Mouse (Mus musculus): ENCODE data around the gene Vps37c. TPM values are rescaled to one million over a fixed set of nuclear protein-coding genes. Genes with fewer than 3 reads are reported as not detected.

Vps37c gene
- polyA plus RNA-seq, 1 experiment from 2014 or later = 29.3 TPM

- Histone ChIP-seq H3K9me3 (replicated peaks; ENCODE audit: control insufficient read depth, low read length) (no peaks in the 10 kb centered on the region), H3K27ac (ENCODE audit: low read length) (no peak overlapping the region)
- WGBS = 73% methylated on average over 2 of the region's 2 CpGs
These were observed 26.6 kb upstream of the Vps37c start for GRCm38 (mm10) chr19:10661919-10662318.

DNA sequence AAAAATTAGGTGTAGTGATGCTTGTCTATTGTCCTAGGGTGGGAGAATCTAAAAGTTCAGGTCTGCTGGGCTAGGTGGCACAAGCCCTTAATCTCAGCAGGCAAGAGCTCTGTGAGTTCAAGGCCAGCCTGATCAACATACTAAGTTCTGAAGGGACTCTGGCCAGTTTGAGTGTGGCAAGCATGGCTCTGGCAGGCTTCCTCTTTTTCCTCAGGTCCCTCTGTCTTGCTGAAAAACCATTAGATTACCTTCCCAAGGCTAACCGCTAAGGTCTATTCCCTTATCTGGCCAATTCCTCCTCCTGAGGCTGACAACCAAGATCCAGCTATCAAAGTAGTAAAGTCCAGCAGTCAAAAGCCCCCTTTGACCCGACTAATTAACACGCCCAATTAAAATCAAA is 25.9 kb upstream of the Vps37c start:
- WGBS = 57% methylated on average over 3 of the region's 3 CpGs
- Histone ChIP-seq H3K4me3 (ENCODE audit: low read length) (no peak overlapping the region), H3K4me1 (ENCODE audit: control insufficient read depth, insufficient read depth, low read length) (no peaks in the 10 kb centered on the region), H3K9ac (ENCODE audit: low read length) (no peak overlapping the region), H3K9me3 (replicated peaks; ENCODE audit: control insufficient read depth, low read length) (no peaks in the 10 kb centered on the region), H3K27ac (ENCODE audit: low read length) (no peak overlapping the region), H3K36me3 (ENCODE audit: control insufficient read depth, insufficient read depth) (no peaks in the 10 kb centered on the region), H3K27me3 (ENCODE audit: control insufficient read depth, insufficient read depth, low read length) (no peaks in the 10 kb centered on the region), H3K4me2 (ENCODE audit: low read depth, low read length) (no peak overlapping the region)
- ATAC-seq (replicated peaks; ENCODE audit: extremely low read depth, insufficient read depth, low FRiP score) = no peak

More at GRCm38 (mm10) chr19:10661919-10662318, 26.6 kb upstream of the Vps37c start:
- Histone ChIP-seq H3K9ac (ENCODE audit: low read length) (no peak overlapping the region), H3K4me3 (ENCODE audit: low read length) (no peak overlapping the region), H3K27me3 (ENCODE audit: control insufficient read depth, insufficient read depth, low read length) (no peaks in the 10 kb centered on the region), H3K36me3 (ENCODE audit: control insufficient read depth, insufficient read depth) (no peaks in the 10 kb centered on the region), H3K4me1 (ENCODE audit: control insufficient read depth, insufficient read depth, low read length) (no peaks in the 10 kb centered on the region), H3K4me2 (ENCODE audit: low read depth, low read length) (no peak overlapping the region)
- no peak for ATAC-seq (replicated peaks; ENCODE audit: extremely low read depth, insufficient read depth, low FRiP score)

GRCm38 (mm10) chr19:10665093-10665492 is 23.4 kb upstream of the Vps37c start:
- no peaks in the 10 kb centered on the region for H3K4me1 ChIP-seq (ENCODE audit: control insufficient read depth, insufficient read depth, low read length)
- H3K4me3 ChIP-seq (ENCODE audit: low read length) = no peak overlapping the region
- no peak for ATAC-seq (replicated peaks; ENCODE audit: extremely low read depth, insufficient read depth, low FRiP score)
- no peaks in the 10 kb centered on the region for H3K27me3 ChIP-seq (ENCODE audit: control insufficient read depth, insufficient read depth, low read length)
- no peak overlapping the region for H3K27ac ChIP-seq (ENCODE audit: low read length)
- H3K4me2 ChIP-seq (ENCODE audit: low read depth, low read length) = no peak overlapping the region
- 50% methylated on average over 3 of the region's 3 CpGs for WGBS
- no peak overlapping the region for H3K9ac ChIP-seq (ENCODE audit: low read length)
- H3K9me3 ChIP-seq (replicated peaks; ENCODE audit: control insufficient read depth, low read length) = no peaks in the 10 kb centered on the region
- no peaks in the 10 kb centered on the region for H3K36me3 ChIP-seq (ENCODE audit: control insufficient read depth, insufficient read depth)

- 18% methylated on average over 2 of the region's 2 CpGs for WGBS
- H3K4me1 ChIP-seq (ENCODE audit: control insufficient read depth, insufficient read depth, low read length) = no peaks in the 10 kb centered on the region
- no peak for ATAC-seq (replicated peaks; ENCODE audit: extremely low read depth, insufficient read depth, low FRiP score)
These were observed 23.0 kb upstream of the Vps37c start for GRCm38 (mm10) chr19:10665499-10665898.

DNA sequence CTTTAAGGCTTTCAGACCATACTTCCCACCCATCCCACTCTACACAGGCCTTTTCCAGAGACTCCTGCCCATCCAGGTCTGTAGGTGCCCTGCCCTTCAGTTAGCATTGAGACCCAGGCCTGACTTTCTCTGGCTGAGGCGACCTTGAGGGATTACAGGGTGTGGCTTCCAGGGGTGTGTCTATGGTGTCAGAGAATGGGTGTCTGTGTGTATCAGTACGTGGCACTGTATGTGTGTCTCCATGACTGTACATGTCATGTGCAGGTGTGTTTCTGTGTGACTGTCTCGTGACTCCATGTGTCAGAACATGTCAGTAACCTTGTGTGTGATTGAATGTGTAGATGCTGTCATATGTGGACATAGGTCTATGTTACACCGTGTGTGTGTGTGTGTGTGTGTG is 17.2 kb upstream of the Vps37c start:
- no peaks in the 10 kb centered on the region for H3K27me3 ChIP-seq (ENCODE audit: control insufficient read depth, insufficient read depth, low read length)
- no peak overlapping the region for H3K4me2 ChIP-seq (ENCODE audit: low read depth, low read length)
- H3K9ac ChIP-seq (ENCODE audit: low read length) = no peak overlapping the region
- H3K36me3 ChIP-seq (ENCODE audit: control insufficient read depth, insufficient read depth) = no peaks in the 10 kb centered on the region
- no peak for ATAC-seq (replicated peaks; ENCODE audit: extremely low read depth, insufficient read depth, low FRiP score)
- no peak overlapping the region for H3K4me3 ChIP-seq (ENCODE audit: low read length)
- no peaks in the 10 kb centered on the region for H3K9me3 ChIP-seq (replicated peaks; ENCODE audit: control insufficient read depth, low read length)
- H3K4me1 ChIP-seq (ENCODE audit: control insufficient read depth, insufficient read depth, low read length) = no peaks in the 10 kb centered on the region
- 79% methylated on average over 4 of the region's 4 CpGs for WGBS
- no peak overlapping the region for H3K27ac ChIP-seq (ENCODE audit: low read length)

More at GRCm38 (mm10) chr19:10665499-10665898, 23.0 kb upstream of the Vps37c start:
- Histone ChIP-seq H3K27me3 (ENCODE audit: control insufficient read depth, insufficient read depth, low read length) (no peaks in the 10 kb centered on the region), H3K4me2 (ENCODE audit: low read depth, low read length) (no peak overlapping the region), H3K36me3 (ENCODE audit: control insufficient read depth, insufficient read depth) (no peaks in the 10 kb centered on the region), H3K4me3 (ENCODE audit: low read length) (no peak overlapping the region), H3K9me3 (replicated peaks; ENCODE audit: control insufficient read depth, low read length) (no peaks in the 10 kb centered on the region), H3K27ac (ENCODE audit: low read length) (no peak overlapping the region), H3K9ac (ENCODE audit: low read length) (no peak overlapping the region)

- no peak overlapping the region for H3K4me3 ChIP-seq (ENCODE audit: low read length)
- no peaks in the 10 kb centered on the region for H3K9me3 ChIP-seq (replicated peaks; ENCODE audit: control insufficient read depth, low read length)
- WGBS = 68% methylated on average over 9 of the region's 9 CpGs
- no peaks in the 10 kb centered on the region for H3K27me3 ChIP-seq (ENCODE audit: control insufficient read depth, insufficient read depth, low read length)
- ATAC-seq (replicated peaks; ENCODE audit: extremely low read depth, insufficient read depth, low FRiP score) = no peak
- no peak overlapping the region for H3K9ac ChIP-seq (ENCODE audit: low read length)
- no peak overlapping the region for H3K4me2 ChIP-seq (ENCODE audit: low read depth, low read length)
- H3K27ac ChIP-seq (ENCODE audit: low read length) = no peak overlapping the region
- no peaks in the 10 kb centered on the region for H3K36me3 ChIP-seq (ENCODE audit: control insufficient read depth, insufficient read depth)
- H3K4me1 ChIP-seq (ENCODE audit: control insufficient read depth, insufficient read depth, low read length) = no peaks in the 10 kb centered on the region
These were observed 16.6 kb upstream of the Vps37c start for GRCm38 (mm10) chr19:10671854-10672417.

GRCm38 (mm10) chr19:10673275-10673674 is 15.3 kb upstream of the Vps37c start:
- Histone ChIP-seq H3K4me2 (ENCODE audit: low read depth, low read length) (no peak overlapping the region), H3K36me3 (ENCODE audit: control insufficient read depth, insufficient read depth) (no peaks in the 10 kb centered on the region), H3K4me3 (ENCODE audit: low read length) (no peak overlapping the region), H3K9ac (ENCODE audit: low read length) (no peak overlapping the region), H3K27ac (ENCODE audit: low read length) (no peak overlapping the region), H3K9me3 (replicated peaks; ENCODE audit: control insufficient read depth, low read length) (no peaks in the 10 kb centered on the region), H3K27me3 (ENCODE audit: control insufficient read depth, insufficient read depth, low read length) (no peaks in the 10 kb centered on the region), H3K4me1 (ENCODE audit: control insufficient read depth, insufficient read depth, low read length) (peaks cover 2% of the 10 kb centered on the region; the same call in 1 of the 2 replicates)
- 33% methylated on average over 1 of the region's 1 CpGs for WGBS
- no peak for ATAC-seq (replicated peaks; ENCODE audit: extremely low read depth, insufficient read depth, low FRiP score)

GRCm38 (mm10) chr19:10676656-10677055 is 11.9 kb upstream of the Vps37c start:
- WGBS = 81% methylated on average over 16 of the region's 16 CpGs
- no peak overlapping the region for H3K4me3 ChIP-seq (ENCODE audit: low read length)
- no peaks in the 10 kb centered on the region for H3K27me3 ChIP-seq (ENCODE audit: control insufficient read depth, insufficient read depth, low read length)
- H3K27ac ChIP-seq (ENCODE audit: low read length) = no peak overlapping the region
- H3K9ac ChIP-seq (ENCODE audit: low read length) = no peak overlapping the region
- H3K4me2 ChIP-seq (ENCODE audit: low read depth, low read length) = no peak overlapping the region
- peaks cover 6% of the 10 kb centered on the region; the same call in 1 of the 2 replicates for H3K4me1 ChIP-seq (ENCODE audit: control insufficient read depth, insufficient read depth, low read length)
- no peaks in the 10 kb centered on the region for H3K36me3 ChIP-seq (ENCODE audit: control insufficient read depth, insufficient read depth)
- H3K9me3 ChIP-seq (replicated peaks; ENCODE audit: control insufficient read depth, low read length) = no peaks in the 10 kb centered on the region
- ATAC-seq (replicated peaks; ENCODE audit: extremely low read depth, insufficient read depth, low FRiP score) = no peak

DNA sequence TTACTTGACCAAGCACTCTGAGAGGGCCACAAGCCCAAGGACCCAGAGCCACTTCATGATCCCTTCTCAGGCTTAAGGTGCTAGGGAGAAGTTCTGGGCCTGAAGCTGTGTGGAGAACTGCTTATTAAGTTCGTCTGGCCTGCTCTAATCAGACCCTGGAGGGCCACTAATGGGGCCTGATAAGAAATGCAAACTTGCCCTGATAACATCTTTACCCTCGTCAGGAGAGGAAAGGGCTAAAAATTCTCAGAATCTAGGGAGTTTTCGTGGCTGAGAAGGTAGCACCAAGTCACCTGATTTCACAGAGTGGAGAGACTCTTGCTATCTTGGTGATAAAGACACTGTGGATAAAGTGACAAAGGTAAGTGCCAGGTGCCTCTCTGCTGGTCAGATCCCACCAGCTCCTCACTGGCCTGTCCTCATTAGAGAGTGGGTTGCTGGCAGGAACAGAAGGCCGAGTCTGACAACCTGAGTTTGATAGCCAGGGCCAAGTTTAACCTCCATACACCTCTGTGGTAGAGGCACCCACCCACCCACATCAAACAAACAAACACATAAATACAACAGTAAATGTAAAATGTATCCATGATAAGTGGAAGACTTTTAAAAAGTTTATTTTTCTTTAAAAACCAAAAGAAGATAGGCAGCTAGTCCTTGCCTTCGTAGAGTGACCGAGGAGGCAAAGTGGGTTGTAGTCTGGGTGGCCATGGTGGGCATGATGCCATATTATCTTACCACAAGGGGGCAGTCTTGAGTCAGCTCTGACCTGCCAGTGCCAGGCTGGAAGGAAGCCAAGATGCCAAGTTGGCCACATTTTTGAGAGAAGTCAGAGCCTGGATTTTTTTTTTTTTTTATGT is 10.4 kb upstream of the Vps37c start, which contains the start of gene Pga5:
Gene Pga5 (minus strand): TSS at position 157 of the 857 bp plus-strand sequence.
- Histone ChIP-seq H3K27ac (ENCODE audit: low read length) (no peak within 1 kb of the TSS), H3K9ac (ENCODE audit: low read length) (no peak within 1 kb of the TSS; the same call in 1 of the 2 replicates), H3K4me3 (ENCODE audit: low read length) (no peak within 1 kb of the TSS), H3K36me3 (ENCODE audit: control insufficient read depth, insufficient read depth) (no peaks in the 10 kb centered on the region), H3K4me2 (ENCODE audit: low read depth, low read length) (no peak within 1 kb of the TSS), H3K4me1 (ENCODE audit: control insufficient read depth, insufficient read depth, low read length) (peaks cover 6% of the 10 kb centered on the region; the same call in 1 of the 2 replicates), H3K9me3 (replicated peaks; ENCODE audit: control insufficient read depth, low read length) (no peaks in the 10 kb centered on the region), H3K27me3 (ENCODE audit: control insufficient read depth, insufficient read depth, low read length) (no peaks in the 10 kb centered on the region)
- WGBS = 16% methylated on average over 6 of the region's 6 CpGs
- ATAC-seq (replicated peaks; ENCODE audit: extremely low read depth, insufficient read depth, low FRiP score) = no peak

Data from heart, embryonic 16.5 days (tissue).